Mouse (Mus musculus): ENCODE results near the gene Nr1d1.

The Nr1d1 gene

DNA sequence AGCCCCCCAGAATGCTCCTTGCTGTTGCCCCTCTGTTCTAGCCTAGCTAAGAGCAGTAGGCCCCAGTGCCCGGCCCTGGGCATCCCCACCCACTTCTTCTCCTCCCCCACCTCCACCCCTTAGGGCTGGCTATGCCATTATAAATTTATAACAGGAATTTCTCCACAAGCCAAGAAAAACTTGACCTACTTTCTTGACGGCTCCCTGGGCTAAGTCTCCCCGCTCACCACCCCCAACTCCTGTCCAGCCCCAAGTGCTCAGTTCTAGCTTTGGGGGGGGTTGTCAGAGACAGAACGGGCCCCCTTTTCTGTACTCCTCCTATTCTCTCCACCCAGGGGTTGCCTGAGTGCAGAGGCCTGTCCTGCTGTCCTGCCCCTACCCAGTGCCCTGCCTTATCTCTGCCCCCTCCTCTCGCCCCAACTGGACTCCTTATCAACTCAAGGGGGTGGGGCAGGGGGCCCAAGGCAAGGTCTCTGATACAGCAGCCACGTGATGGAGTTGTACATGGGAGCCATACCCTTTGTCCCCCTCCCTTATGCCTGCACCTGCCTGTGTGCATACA, 23.8 kb downstream of the Nr1d1 start:
- DNase-seq (ENCODE audit: low spot score in 2 of 2) = no peak

DNA sequence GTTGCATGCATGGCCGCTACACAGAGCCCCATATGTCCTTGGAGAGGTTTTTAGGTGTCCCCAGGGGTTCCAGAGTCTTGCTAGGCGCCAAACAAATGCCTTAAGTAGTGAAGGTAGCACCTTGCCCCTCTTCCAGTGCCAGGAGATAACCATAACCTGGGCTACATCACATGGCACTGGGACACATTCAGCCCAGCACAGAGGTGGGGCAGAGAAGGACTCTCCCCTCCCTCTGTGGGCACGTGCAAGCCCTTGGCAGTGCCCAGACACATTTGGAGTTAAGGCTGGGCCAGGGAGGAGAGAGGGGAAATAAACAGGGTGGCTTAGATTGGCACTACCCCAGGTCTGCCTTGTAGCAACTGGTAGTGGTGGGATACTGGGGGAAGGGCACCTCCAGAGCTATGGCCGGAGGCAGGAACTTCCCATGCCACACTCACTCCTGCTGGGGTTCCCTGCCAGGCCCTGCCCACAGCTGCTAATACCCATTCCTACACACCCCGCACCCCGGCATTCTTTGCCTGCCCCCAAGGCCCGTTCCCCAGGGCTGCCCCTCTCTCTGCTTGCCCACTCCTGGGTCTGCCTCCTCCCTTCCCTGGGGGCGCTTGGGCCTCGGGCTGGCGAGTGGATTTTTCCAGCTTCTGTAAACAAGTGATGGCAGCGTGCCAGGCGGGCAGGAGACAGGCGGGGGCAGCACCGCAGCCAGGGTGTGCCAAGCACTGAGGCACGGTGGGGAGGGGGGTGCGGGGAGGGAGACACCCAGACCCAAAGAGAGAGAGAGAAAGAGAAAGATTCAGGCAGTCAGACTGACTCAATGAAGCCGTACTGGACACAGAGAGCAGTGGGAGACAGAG, 24.6 kb downstream of the Nr1d1 start:
- DNase-seq (ENCODE audit: low spot score in 2 of 2) = peak in 1 of 2 experiments; percentile 78

DNA sequence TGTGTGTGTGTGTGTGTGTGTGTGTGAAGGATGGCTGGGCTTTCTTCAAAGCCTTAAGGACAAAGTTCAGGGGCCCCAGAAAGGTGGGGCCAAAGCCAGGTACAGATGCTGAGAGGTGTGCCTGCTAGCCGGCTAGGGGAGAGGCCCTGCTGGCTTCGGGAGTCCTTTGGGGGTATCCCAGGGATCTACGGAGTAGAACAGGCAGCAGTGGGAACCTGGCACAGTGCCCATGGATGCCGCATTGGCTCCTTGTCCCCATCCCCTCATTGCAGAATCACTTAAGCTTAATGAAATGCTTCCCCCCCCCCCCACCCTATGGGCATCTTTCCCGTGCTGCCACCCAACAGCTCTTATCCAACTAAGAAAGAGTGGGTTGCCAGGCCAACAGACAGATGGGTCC, 25.4 kb downstream of the Nr1d1 start:
- DNase-seq (ENCODE audit: low spot score in 2 of 2) = no peak

DNA sequence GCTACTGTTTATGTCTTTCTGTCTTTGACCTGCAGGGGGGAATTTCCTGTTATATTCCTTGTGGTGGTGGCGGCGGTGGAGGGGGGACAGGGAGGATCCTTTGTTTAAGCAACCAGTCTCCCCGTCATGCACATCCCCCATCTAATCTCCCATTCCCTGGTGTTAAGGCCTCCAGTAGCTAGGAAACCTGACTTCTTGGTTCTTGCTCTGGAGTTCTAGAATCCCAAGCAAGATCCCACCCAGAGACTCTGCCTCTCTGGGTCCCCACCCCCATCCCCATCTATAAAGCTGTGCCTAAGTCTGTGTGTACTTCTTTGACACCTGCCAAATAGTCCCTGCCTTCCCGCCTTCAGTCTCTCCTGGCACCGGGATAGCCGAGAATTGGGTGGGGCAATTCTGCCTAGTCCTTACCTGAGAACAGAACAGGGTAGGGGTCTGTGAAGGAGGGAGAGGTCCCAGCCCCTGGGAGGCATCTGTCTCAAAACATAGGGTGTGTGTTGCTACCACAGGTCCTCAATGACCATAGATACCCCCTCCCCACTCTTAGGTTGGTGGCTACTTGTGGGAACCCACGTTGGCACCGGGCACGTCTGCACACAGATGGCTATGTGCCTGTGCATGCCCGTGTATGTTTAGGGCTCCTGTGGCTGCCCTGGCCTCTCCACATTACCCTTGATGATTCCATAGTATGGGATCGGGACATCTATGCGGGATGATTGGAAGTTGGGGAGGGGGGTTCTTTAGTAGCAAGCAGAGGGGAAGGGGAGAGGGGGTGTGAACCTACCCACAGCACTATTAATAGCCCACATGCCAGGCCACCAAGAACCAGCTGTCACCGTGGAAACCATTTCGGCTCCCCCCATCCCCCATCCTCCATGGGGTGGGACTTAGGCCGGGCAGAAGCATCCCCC, 26.4 kb downstream of the Nr1d1 start:
- DNase-seq (ENCODE audit: low spot score in 2 of 2) = no peak

DNA sequence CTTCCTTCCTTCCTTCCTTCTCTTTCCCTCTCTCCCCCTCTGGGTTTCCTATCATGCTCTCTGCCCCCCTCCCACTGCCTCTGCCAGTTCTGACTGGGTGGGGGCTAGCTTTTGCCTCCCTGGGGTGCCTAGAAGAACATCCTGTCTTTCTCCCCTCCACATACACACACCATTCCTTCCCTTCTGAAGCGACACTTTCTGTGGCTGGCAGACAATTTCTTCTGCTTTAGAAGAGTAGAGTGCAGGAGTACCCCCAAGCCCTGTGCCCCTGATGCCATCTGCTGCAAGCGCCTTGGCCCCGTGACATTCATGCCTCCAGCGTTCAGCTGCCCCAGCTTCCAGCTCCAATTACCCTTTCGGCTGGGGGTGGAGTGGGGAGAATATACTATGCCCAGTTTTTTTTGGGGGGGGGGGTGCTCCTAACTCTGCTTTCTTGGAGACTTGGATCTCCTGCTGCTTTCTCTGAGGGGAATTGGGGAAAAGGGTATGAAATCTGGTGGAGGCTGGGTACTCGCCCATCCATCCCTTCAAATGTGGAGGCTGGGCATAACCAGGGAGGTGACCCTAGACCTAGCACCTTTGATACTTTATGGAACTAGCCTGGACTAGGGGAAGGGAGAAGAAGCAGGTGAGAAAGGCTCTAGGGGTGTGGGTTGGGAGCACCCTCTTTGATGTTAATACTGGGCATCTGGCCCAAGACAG, 27.2 kb downstream of the Nr1d1 start:
- no peak for DNase-seq (ENCODE audit: low spot score in 2 of 2)

DNA sequence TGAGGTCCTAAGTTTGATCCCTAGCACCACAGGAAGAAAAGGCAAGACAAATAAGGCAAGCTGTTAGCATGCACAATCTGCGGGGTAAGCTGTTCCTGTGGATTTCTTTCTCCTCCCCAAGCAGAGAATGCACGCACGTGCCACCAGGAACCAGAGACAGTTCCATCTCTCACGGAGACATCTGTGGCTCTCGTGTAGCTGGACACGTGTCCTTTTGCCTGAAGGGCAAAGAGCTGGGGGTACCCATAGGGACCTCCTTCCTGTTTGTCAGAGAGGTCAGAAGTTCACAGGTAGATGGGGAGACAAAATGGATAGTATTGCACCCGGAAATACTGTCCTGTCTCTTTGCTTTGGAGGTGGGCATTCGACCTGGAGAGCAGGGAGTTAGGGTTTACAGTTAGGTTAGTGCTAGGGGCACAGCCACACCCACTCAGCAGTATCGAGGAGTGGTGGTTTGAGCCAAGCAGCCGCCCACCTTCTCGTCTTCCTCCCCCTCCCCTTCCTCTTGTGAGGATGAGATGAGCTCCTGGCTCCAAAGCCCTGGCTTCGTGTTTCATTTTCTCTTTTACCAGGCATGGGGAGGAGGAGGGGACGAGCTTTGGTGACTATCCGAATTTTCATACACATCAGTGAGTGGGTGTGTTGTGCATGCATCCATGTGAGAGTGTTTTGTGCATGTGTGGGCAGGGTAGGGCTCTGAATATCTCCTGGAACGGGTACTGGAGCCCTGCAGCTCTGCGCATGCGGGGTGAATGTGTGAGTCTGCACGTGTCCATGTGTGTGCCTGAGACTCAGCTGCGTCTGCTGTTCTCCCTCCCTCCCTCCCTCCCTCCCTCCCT, 28.1 kb downstream of the Nr1d1 start:
- DNase-seq (ENCODE audit: low spot score in 2 of 2) = peak; percentile 68 to 85

DNA sequence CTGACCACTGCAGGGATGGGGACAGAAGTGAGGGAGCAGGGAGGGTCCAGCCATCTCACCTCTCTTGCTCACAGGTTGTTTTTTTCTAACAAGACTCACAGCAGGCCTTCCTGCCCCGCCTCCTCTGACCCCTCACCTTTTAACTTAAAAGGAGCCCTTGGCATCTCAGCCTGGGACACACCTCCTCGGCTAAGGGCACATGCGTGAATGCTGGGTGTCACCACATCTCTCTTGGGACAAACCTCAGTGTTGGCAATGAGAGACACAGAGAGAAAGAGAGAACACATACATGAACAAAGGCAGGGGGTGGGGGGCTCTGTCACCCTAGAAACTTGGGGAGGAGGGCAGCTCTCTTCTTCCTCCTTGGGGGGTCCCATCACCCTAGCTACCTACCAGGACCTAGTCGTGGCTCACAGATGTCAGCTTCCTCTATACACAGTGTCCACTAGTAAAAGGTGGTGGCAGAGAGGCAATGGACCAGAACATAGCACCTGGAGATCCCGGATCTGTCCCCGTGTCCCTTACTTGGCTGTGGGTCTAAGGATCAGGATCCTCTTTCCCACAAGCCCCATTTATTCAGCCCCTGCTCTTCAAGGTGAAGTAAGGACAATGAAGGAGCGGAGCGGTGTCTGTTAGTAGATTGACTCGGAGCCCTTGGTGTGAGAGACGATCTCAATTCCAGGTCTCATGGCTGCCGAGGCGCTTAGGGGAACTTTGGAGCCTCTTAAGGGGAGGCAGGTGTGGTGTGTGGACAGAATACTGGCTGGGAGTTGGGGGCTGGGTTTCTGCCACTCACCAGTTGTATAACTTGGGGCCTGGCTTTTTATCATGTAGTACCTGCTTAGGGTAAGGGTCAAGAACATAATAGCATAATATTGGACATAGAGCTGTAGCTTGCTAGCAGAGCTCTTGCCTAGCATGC, 28.9 kb downstream of the Nr1d1 start:
- no peak for DNase-seq (ENCODE audit: low spot score in 2 of 2)

DNA sequence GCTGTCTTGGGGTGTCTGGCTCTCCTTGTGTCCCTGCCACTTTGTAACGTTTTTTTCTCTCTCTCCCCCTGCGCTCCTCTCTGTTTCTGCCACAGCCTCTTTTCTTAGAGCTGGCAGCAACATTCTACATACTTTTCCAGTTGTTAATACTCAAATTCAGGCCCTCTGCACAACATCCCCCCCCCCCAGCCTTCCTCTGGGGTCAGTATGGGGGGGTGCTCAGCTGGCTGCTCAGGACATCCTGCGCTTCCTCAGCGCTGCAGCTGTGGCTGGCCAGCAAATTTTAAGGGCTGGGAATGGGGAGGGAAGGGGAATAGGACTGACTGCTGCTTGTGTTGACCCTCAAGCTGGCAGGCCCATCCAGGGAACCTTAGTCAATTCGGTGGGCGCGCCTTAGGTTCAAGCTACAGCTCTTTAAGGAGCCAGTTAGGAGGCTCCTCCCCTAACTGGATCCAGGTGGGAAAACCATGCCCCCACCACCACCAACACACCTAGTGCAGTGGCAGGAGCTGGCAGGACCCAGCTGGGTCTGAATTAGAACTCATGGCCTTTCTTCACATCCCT, 30.6 kb downstream of the Nr1d1 start:
- no peak for DNase-seq (ENCODE audit: low spot score in 2 of 2)

DNA sequence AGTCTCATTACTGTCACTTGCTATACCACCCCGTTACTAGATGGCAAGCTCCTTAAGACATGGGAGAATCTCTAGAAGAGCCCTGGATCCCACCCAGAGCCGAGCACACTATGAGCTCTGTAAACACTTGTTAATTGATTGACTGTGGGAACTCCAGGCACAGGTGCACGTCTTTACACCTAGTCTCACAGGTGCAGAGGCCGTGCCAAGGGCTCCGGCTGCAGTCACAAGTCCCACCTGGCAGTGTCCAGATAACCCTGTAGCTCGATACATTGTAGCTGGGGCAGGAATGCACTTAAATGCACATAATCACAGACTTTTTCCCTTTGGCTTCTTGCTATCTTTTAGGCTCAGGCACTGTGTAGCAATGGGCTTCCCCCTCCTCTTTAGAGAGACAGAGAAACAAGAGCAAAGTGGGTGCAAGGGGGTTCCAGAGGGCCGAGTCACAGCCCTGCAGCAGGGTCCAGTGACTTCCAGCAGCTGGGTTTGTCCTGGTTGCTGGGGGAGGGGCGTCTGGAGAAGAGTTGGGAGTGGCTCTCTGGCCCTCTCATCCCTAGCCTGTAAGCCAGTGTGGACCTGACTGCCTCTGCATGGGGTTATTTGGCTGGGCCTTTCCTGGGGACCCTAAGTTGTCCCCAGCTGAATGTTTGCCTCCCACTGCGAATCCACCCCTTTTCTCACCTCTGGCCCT, 31.3 kb downstream of the Nr1d1 start:
- no peak for DNase-seq (ENCODE audit: low spot score in 2 of 2)

DNA sequence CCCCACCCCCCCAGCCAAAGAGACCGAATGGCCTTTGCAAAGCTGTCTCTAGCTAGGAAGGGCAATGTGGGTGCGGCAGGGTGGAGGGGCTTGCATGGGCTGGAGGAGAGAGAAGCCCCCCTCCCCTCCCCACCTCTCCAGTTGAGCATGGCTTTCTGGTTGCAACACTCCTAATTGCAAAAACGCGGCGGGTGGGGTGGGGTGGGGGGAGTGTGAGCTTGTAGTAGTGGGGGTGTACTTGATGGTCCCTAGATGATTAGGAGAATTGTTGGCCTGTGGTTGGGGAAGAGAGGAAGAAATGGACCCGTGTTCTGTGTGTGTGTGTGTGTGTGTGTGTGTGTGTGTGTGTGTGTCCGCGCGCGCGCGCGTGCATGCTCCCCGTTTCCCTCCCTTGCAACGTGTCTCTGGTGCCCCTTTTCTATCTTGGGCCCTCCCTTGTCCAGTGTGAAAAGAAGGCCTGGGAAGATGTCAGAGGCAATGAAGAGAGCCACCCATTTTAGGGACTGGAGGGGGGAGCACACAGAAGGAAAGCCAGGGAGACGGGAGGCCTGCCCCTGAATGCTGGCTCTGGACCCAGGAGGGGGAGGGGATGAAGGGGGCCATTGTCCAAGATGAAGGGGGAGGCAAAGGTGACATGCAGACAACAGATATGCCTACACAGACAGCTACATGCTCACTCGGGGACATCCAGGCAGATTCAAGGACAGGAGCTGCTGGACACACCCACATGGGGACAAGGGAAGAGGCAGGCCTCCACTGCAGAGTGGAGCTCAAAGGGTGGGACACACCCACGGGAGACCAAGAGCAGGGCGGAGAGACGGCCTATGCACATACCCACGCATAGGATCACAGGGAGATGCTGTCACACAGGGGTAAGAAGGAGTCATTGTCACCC, 32.5 kb downstream of the Nr1d1 start:
- no peak for DNase-seq (ENCODE audit: low spot score in 2 of 2)

DNA sequence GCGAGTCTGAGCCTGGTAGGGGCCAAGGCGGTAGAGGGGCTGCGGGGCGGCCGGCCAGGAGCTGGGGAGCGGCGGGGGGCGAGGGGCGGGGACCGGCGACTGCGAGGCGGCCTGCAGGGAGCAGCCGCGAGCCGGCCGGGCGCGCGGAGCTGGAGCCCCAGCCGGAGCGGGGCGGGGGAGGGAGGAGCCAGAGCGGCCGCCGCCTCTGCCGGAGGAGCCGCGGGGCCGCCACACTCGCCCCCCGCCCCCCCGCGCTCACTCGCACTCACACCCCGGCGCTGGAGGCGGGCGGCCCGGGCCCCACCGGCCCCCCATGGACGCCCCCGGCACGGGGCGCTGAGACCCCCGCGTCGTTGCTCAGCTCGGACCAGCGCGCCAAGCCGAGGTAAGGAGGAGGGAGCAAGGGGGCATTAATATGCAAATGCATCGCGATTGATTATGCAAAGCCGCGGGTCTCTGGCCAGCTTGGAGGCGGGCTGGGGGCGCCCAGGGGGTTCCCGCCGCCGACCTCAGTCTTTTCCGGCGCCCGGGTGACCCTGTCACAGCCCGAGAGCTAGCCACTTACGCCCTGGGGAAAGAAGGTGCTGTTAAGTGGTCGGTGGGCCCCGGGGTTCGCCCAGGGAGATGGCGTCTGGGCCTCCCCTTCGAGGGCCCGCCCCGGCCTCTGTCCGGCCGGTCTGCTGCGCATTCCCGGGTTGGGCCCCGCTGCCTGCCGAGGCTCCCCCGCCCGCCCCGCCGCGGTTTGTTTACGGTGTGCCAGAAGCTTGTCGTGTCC, 33.3 kb downstream of the Nr1d1 start:
- peak; percentile 76 to 77 for DNase-seq (ENCODE audit: low spot score in 2 of 2)

DNA sequence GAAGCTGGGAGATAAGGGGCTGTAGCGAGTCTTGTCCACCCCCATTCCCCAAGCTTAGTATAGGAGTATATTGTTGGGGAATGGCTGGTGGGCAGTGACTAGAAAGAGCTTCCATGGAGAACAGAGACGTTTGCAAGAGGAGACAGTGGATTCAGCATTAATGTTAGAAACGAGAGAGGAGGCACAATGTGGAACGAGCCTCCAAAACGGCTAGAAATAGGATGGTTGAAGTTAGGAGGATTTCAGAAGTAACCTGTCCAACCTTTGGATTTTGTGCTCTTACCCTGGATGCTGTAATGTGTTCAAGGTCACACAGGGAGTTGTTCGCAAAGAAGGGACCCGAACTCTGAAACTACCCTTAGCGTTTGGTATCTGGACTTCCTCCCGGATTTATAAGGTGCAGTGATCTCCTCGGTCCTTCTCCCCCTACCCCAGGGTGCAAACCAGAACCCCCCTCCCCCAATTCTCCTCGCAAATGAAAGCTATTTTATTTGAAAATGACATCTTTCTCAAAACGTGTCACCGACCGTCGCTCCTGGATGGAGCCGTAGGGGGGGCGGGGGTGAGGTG, 34.0 kb downstream of the Nr1d1 start:
- DNase-seq (ENCODE audit: low spot score in 2 of 2) = no peak

DNA sequence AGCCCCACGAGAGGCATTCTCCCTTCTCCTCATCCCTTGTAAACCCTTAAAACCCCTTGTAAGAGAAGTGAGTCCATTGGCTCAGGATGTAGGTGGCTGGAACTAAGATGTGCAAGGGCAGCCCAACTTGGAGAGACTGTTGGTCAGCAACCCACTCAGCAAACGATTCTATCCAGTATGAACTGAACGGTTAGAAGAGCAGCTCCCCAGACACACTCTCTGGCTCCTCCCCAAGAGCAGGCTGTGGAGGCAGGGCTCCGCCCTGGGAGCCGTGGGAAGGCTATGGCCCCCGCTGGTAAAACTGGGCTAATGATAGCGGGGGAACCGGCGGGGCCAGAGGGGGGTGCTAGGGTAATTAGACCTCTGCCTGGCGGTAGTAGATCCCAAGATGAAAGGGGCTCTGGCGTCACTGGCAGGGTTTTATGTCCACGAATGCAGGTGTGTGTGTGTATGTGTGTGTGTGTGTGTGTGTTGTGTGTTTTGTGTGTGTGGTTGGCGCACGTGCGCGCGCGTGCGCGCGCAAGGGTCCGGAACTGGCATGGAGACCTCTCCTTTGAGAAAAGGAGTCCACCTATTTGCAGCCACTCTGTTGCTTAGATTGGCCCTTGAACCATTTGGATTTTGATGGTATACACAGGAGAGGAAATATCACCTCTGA, 34.6 kb downstream of the Nr1d1 start, which contains the start of gene Thra:
Thra (plus strand) TSS at position 246 of the 658 bp plus-strand sequence.
- DNase-seq (ENCODE audit: low spot score in 2 of 2) = peak in 1 of 2 experiments; percentile 75

DNA sequence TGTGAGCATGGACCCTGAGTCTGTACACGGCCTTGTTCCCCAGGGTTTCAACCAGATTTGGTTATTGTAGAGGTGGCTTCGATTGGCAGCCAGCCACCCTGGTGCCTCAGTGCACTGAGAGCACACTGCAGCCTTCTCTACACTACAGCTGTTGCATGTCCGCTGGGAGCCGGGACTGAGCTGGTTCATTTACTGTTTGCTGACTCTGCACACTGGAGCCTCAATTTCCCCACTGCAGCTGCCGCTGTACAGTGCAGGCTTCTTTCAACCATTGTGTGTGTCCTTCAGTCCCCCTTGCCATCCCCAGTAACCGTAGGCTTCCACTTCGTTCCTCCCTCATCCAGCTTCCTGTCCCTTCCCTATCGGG, 35.1 kb downstream of the Nr1d1 start:
- no peak for DNase-seq (ENCODE audit: low spot score in 2 of 2)

DNA sequence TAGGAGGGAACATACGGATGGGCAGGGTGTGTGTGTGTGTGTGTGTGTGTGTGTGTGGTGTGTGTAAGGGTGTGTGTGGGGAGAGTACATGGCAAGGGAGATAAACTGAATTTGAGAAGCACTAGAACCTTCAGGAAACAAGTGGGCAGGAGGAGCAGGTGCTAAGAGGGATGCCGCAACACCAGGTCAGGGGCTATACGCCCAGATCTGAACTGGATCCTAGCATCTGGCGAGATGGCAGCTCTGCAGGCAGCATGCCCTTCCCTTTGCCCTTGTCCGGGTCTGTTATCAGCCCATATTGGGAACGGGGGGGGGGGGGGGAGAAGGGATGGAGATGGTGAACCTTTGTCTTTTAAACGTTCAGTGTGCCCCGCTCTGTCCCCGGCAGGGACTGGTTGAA, 36.2 kb downstream of the Nr1d1 start:
- no peak for DNase-seq (ENCODE audit: low spot score in 2 of 2)

DNA sequence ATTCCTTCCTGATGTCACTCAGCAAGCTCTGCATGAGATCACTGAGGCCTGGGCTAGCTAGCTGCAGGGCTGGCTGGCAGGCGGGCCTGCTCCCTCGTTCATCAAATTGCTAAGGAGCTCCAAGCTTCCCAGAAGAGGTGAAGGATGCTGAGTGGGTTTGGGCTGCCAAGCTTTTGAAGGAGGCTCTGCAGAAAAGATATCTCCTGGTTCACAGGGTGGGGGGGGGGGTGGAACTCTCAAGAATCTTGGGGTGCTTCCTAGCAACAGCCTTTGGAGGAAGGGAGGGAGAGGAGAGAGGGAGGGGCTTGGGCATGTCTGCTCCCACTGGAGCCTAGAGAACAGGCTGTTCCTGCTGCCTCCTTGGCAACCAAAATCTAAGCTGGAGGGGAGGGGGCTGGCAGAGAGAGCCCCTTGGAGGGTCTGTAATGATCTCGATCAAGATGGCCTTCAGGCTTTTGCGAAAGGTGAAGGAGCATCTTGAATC, 36.7 kb downstream of the Nr1d1 start:
- DNase-seq (ENCODE audit: low spot score in 2 of 2) = no peak

Data from urinary bladder, postnatal 36 days (tissue).